Mouse (Mus musculus): ENCODE measurements around the gene Ints11. TPM values are rescaled to one million over a fixed set of nuclear protein-coding genes. Genes with fewer than 3 reads are reported as not detected.

Ints11 gene
- total RNA-seq, 2 experiments from 2014 or later = 15.7 to 18.8 TPM

- DNase-seq = peak; percentile 1 to 3
- intact Hi-C loops (cut with DNase I) = no loop called here
Observed at GRCm38 (mm10) chr4:155908751-155909150, 39.4 kb downstream of the Ints11 start.

GRCm38 (mm10) chr4:155932031-155932430, 62.7 kb downstream of the Ints11 start:
- intact Hi-C loops (cut with DNase I) = no loop called here
- no peak for DNase-seq

Small RNA genes within 50 kb of the gene (microRNA-seq; reads per million reads assigned to microRNA genes)
- 0 reads per million in 2 experiments for gene Gm22991 (ENCODE audit: borderline number of aligned reads in 2 of 2)

Other genes with a start within 250 kb of the Ints11 start
- 10 to 100 TPM; 32.1 to 34.2 TPM for gene Cdk11b, start 244.7 kb upstream of the Ints11 start, total RNA-seq (2021)
- not detected for gene Gm10563, start 224.1 kb upstream of the Ints11 start, total RNA-seq (2021)
- 10 to 100 TPM in 1 of 2 experiments, 1 to 10 TPM in 1; 9.3 to 10.5 TPM for gene Mmp23, start 216.2 kb upstream of the Ints11 start, total RNA-seq (2021)
- 10 to 100 TPM; 25.3 to 29.9 TPM for gene Mib2, start 200.3 kb upstream of the Ints11 start, total RNA-seq (2021)
- gene Fndc10, start 175.2 kb upstream of the Ints11 start, total RNA-seq (2021) = 1 to 10 TPM; 1.2 to 1.6 TPM
- 10 to 100 TPM; 43.5 to 45.6 TPM for gene Ssu72, start 164.7 kb upstream of the Ints11 start, total RNA-seq (2021)
- gene Tmem240, start 134.7 kb upstream of the Ints11 start, total RNA-seq (2021) = under 1 TPM; 0.19 to 0.42 TPM
- 10 to 100 TPM; 45.1 to 45.9 TPM for gene Atad3a, start 108.5 kb upstream of the Ints11 start, total RNA-seq (2021)
- gene Vwa1, start 94.8 kb upstream of the Ints11 start, total RNA-seq (2021) = 1 to 10 TPM; 6.6 to 7.9 TPM
- gene Tmem88b, start 83.7 kb upstream of the Ints11 start, total RNA-seq (2021) = 1 to 10 TPM in 1 of 2 experiments, under 1 TPM in 1; 0.64 to 1.3 TPM
- gene Ankrd65, start 79.1 kb upstream of the Ints11 start, total RNA-seq (2021) = not detected
- 10 to 100 TPM; 77.8 to 81.1 TPM for gene Mrpl20, start 66.7 kb upstream of the Ints11 start, total RNA-seq (2021)
- 10 to 100 TPM; 31.0 to 34.0 TPM for gene Ccnl2, start 57.1 kb upstream of the Ints11 start, total RNA-seq (2021)
- gene Aurkaip1, start 38.3 kb upstream of the Ints11 start, total RNA-seq (2021) = 100 to 1,000 TPM; 114 to 116 TPM
- 10 to 100 TPM; 27.4 to 33.7 TPM for gene Mxra8, start 29.9 kb upstream of the Ints11 start, total RNA-seq (2021)
- 10 to 100 TPM; 46.2 to 54.2 TPM for gene Dvl1, start 22.1 kb upstream of the Ints11 start, total RNA-seq (2021)
- gene Tas1r3, start 6.2 kb upstream of the Ints11 start, total RNA-seq (2021) = under 1 TPM; 0.27 to 0.28 TPM
- gene Cptp, start 106 bp upstream of the Ints11 start, total RNA-seq (2021) = 10 to 100 TPM in 1 of 2 experiments, 1 to 10 TPM in 1; 9.5 to 11.7 TPM
- 10 to 100 TPM; 12.7 to 13.1 TPM for gene Pusl1, start 22.2 kb downstream of the Ints11 start, total RNA-seq (2021)
- gene Acap3, start 22.3 kb downstream of the Ints11 start, total RNA-seq (2021) = 10 to 100 TPM; 12.0 to 12.2 TPM
- gene Ube2j2, start 74.3 kb downstream of the Ints11 start, total RNA-seq (2021) = 10 to 100 TPM; 49.4 to 56.0 TPM
- gene C1qtnf12, start 92.8 kb downstream of the Ints11 start, total RNA-seq (2021) = 10 to 100 TPM; 15.6 to 16.0 TPM
- 1 to 10 TPM; 2.2 to 2.4 TPM for gene B3galt6, start 123.1 kb downstream of the Ints11 start, total RNA-seq (2021)
- gene Sdf4, start 123.3 kb downstream of the Ints11 start, total RNA-seq (2021) = 10 to 100 TPM; 77.9 to 89.1 TPM
- under 1 TPM; 0.27 to 0.39 TPM for gene Tnfrsf4, start 144.3 kb downstream of the Ints11 start, total RNA-seq (2021)
- gene Tnfrsf18, start 156.6 kb downstream of the Ints11 start, total RNA-seq (2021) = not detected
- gene Ttll10, start 189.9 kb downstream of the Ints11 start, total RNA-seq (2021) = not detected
- 1 to 10 TPM; 3.0 TPM for gene 9430015G10Rik, start 240.4 kb downstream of the Ints11 start, total RNA-seq (2021)